Mouse (Mus musculus) erythroblast, embryonic 14.5 days (primary cell): ENCODE data around the gene Olfr1303.

ENCODE experiments used
- GATA1 ChIP-seq: IDR thresholded peaks from 2 replicates; pipeline ENCODE4 v1.6.1; 2012; ENCODE audit warnings: low read length, inconsistent platforms, mixed read lengths
- TAL1 ChIP-seq: IDR thresholded peaks from 3 replicates; pipeline ENCODE4 v1.6.1; 2012; ENCODE audit warnings: low read length, inconsistent platforms, mixed read lengths

- TF ChIP-seq GATA1 (no peak), TAL1 (no peak)
These were observed at the start of gene Olfr1303 for GRCm38 (mm10) chr2:111820240-111820639.
